Comparison of ENCODE assay signal across 11 mouse cellular contexts in the genomic region with DNA sequence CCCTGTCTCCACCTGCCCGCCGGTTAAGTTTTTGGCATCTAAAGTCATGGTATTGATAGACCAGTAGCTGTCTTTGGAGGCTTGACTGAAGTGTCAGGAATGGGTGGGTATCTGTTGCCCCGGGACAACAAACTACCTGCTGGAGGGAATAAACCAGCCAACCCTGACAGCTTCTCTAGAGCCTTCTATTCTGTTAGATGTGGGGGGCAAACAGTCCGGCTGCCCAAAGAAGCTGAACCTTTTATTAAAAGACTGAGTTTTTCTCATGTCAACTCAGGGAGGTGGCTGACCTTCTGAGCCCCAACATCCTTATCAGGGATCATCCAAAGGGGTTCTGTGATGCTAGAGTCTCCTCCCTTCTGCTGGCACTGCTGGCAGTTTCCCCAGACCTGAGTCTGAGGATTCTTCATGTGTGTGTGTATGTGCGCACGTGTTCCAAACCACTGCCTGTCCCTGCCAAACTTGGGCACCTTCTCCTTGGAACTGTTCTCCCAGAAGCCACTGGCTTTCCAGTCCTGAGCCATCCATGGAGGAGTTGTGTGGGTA. TPM values are rescaled to one million over a fixed set of nuclear protein-coding genes. Genes with fewer than 3 reads are reported as not detected.
A peak's percentile ranks its signal among the peaks of the same experiment; 100 is the strongest.
DNase-seq lines count a peak whose midpoint lies in the region; ATAC-seq and TF ChIP-seq lines count a peak whose summit lies in the region.
"Had no signal": no experiment of that assay in that cellular context is flagged by ENCODE, and none has a peak within 500 bp of the region (broad histone marks: within the 10 kb centered on the region; RNA-seq: fewer than 3 reads in every experiment).

No protein-coding gene starts in this region.

- TF ChIP-seq EP300 in CH12.LX (IDR thresholded peaks at IDR 0.05; ENCODE audit: low read length): no peak

- peak overlapping the region; percentile 76 for H3K4me2 ChIP-seq in heart, embryonic 14.5 days (ENCODE audit: low read length)
- peak overlapping the region; percentile 35 for H3K4me2 ChIP-seq in CH12.LX (ENCODE audit: insufficient read depth, low read depth, poor library complexity, severe bottlenecking)
- peak overlapping the region; percentile 65; the same call in 1 of the 2 replicates for H3K4me2 ChIP-seq in embryonic facial prominence, embryonic 14.5 days (ENCODE audit: low read depth, low read length)
- H3K4me2 ChIP-seq in liver, embryonic 12.5 days: peak overlapping the region; percentile 88

- TF ChIP-seq CTCF in CH12.LX (conservative IDR thresholded peaks at IDR 0.05 in 1 of 2, IDR thresholded peaks at IDR 0.05 in 1 of 2; ENCODE audit: low read depth in 2 of 2, low read length in 2 of 2): no peak

- no peak for TF ChIP-seq POLR2A in CH12.LX (IDR thresholded peaks at IDR 0.05; ENCODE audit: low read depth, low read length)

- dilution Hi-C loops in CH12.LX (cut with MboI; ENCODE audit: extremely low pct_ligation_motif_present, extremely low pct_unique_long_range_greater_than_20kb, low sequenced_read_pairs): no loop called here

- no peak for DNase-seq in heart, adult 9 months (ENCODE audit: low spot score in 2 of 2)
- DNase-seq in CH12.LX (ENCODE audit: extremely low read depth): no peak
- no peak for DNase-seq in embryonic facial prominence, embryonic 14.5 days (ENCODE audit: low spot score)
- no peak for DNase-seq in cerebellum, postnatal 4 days (ENCODE audit: low spot score in 2 of 2)
- DNase-seq in thymus, adult 18-20 months: no peak
- DNase-seq: cerebellum, postnatal 36 days; kidney, adult 8-10 months; left cerebral cortex, postnatal 4 days had no signal

- H3K27me3 ChIP-seq in heart, embryonic 14.5 days (ENCODE audit: control insufficient read depth, insufficient read depth, low read length): peaks cover 5% of the 10 kb centered on the region; the same call in 1 of the 2 replicates
- H3K27me3 ChIP-seq in CH12.LX (replicated peaks): no peaks in the 10 kb centered on the region
- peaks cover 25% of the 10 kb centered on the region for H3K27me3 ChIP-seq in embryonic facial prominence, embryonic 14.5 days (replicated peaks; ENCODE audit: control insufficient read depth, insufficient read depth, low read length)
- peaks cover 32% of the 10 kb centered on the region for H3K27me3 ChIP-seq in liver, embryonic 12.5 days (replicated peaks)

- peaks cover 8% of the 10 kb centered on the region; the same call in 1 of the 2 replicates for H3K79me2 ChIP-seq in CH12.LX (replicated peaks; ENCODE audit: control insufficient read depth, extremely low read depth, insufficient read depth, poor library complexity, severe bottlenecking)

- H3K4me1 ChIP-seq in heart, embryonic 14.5 days (ENCODE audit: control insufficient read depth in 2 of 2, insufficient read depth in 2 of 2, low read length in 2 of 2): peaks cover 0 to 6% of the 10 kb centered on the region in 2 experiments; a peak in 2 of 4 replicates
- H3K4me1 ChIP-seq in CH12.LX (ENCODE audit: control insufficient read depth in 1 of 2, insufficient read depth in 2 of 2): peaks cover 11 to 53% of the 10 kb centered on the region in 2 experiments
- peaks cover 6% of the 10 kb centered on the region for H3K4me1 ChIP-seq in embryonic facial prominence, embryonic 14.5 days (ENCODE audit: control insufficient read depth, insufficient read depth, low read length)
- H3K4me1 ChIP-seq in liver, embryonic 12.5 days: peaks cover 36% of the 10 kb centered on the region

- ATAC-seq in heart, embryonic 14.5 days (ENCODE audit: insufficient number of reproducible peaks, insufficient read depth, low FRiP score, low read depth): no peak
- no peak for ATAC-seq in embryonic facial prominence, embryonic 14.5 days (ENCODE audit: low read depth)
- ATAC-seq in liver, embryonic 12.5 days: peak; percentile 53; the same call in 1 of the 2 replicates
- no peak for ATAC-seq in monocyte, adult 5-6 weeks (replicated peaks; ENCODE audit: insufficient number of reproducible peaks, low FRiP score, low TSS enrichment, poor library complexity, severe bottlenecking)

- no peak overlapping the region for H3K4me3 ChIP-seq in heart, embryonic 14.5 days (ENCODE audit: control insufficient read depth in 1 of 2, insufficient read depth in 1 of 2, low read depth in 1 of 2, low read length in 2 of 2)
- peak overlapping the region; percentile 57 to 93 (median 78) for H3K4me3 ChIP-seq in CH12.LX (replicated peaks in 1 of 3; ENCODE audit: low read depth in 2 of 3, low read length in 2 of 3, poor library complexity in 1 of 3)
- no peak overlapping the region for H3K4me3 ChIP-seq in embryonic facial prominence, embryonic 14.5 days (ENCODE audit: low read depth, low read length)
- H3K4me3 ChIP-seq in liver, embryonic 12.5 days: peak overlapping the region; percentile 69

- 0 out of 2 replicates have a peak, but pooled peaks cover 2% of the 10 kb centered on the region for H3K9me3 ChIP-seq in heart, embryonic 14.5 days (ENCODE audit: control insufficient read depth, low read length)
- peaks cover 5% of the 10 kb centered on the region for H3K9me3 ChIP-seq in CH12.LX (replicated peaks; ENCODE audit: low read length)
- no peaks in the 10 kb centered on the region for H3K9me3 ChIP-seq in embryonic facial prominence, embryonic 14.5 days (ENCODE audit: control insufficient read depth, low read length)
- H3K9me3 ChIP-seq in liver, embryonic 12.5 days (replicated peaks): no peaks in the 10 kb centered on the region

- peak overlapping the region; percentile 69; the same call in 1 of the 2 replicates for H3K9ac ChIP-seq in heart, embryonic 14.5 days (ENCODE audit: low read length)
- H3K9ac ChIP-seq in CH12.LX (ENCODE audit: insufficient read depth, low read depth): peak overlapping the region; percentile 68; the same call in 1 of the 2 replicates
- H3K9ac ChIP-seq in embryonic facial prominence, embryonic 14.5 days (ENCODE audit: low read depth, low read length): 0 out of 2 replicates have a peak overlapping the region, but pooled peaks have one; percentile 55
- H3K9ac ChIP-seq in liver, embryonic 12.5 days: peak overlapping the region; percentile 79

- 83% methylated on average over 6 of the region's 6 CpGs for WGBS in heart, embryonic 14.5 days
- WGBS in embryonic facial prominence, embryonic 14.5 days: 79% methylated on average over 6 of the region's 6 CpGs
- WGBS in liver, embryonic 12.5 days (ENCODE audit: insufficient replicate concordance): 71% methylated on average over 6 of the region's 6 CpGs

- H3K27ac ChIP-seq in heart, embryonic 14.5 days (replicated peaks in 1 of 2; ENCODE audit: control insufficient read depth in 1 of 2, insufficient read depth in 1 of 2, low read depth in 2 of 2, low read length in 2 of 2): no peak overlapping the region
- H3K27ac ChIP-seq in CH12.LX (ENCODE audit: insufficient read depth, low read depth): no peak overlapping the region
- no peak overlapping the region for H3K27ac ChIP-seq in embryonic facial prominence, embryonic 14.5 days (replicated peaks; ENCODE audit: low read depth, low read length)
- H3K27ac ChIP-seq in liver, embryonic 12.5 days: peak overlapping the region; percentile 66

- H3K36me3 ChIP-seq in heart, embryonic 14.5 days (ENCODE audit: control insufficient read depth, insufficient read depth, low read length): no peaks in the 10 kb centered on the region
- peaks cover 0 to 23% of the 10 kb centered on the region in 2 experiments for H3K36me3 ChIP-seq in CH12.LX (replicated peaks in 1 of 2; ENCODE audit: control insufficient read depth in 1 of 2, insufficient read depth in 1 of 2, low read length in 1 of 2)
- no peaks in the 10 kb centered on the region for H3K36me3 ChIP-seq in embryonic facial prominence, embryonic 14.5 days (ENCODE audit: control insufficient read depth, insufficient read depth, low read length)
- H3K36me3 ChIP-seq in liver, embryonic 12.5 days: no peaks in the 10 kb centered on the region

- in situ Hi-C loops in CH12.LX (cut with MboI; ENCODE audit: low pct_ligation_motif_present, low pct_unique_long_range_greater_than_20kb, low sequenced_read_pairs): loop anchor here (10.0 to 25.0 kb wide), 2 partner anchors 126 to 253 kb away; no protein-coding TSS in a partner anchor

- no peak for TF ChIP-seq RAD21 in CH12.LX (IDR thresholded peaks at IDR 0.05; ENCODE audit: low read depth, low read length)

TF ChIP-seq in CH12.LX, 34 proteins besides CTCF, POLR2A, EP300 and RAD21:
- TF ChIP-seq RCOR1 (conservative IDR thresholded peaks at IDR 0.05; ENCODE audit: low read depth, low read length) (no peak), SIN3A (IDR thresholded peaks at IDR 0.05; ENCODE audit: low read length) (no peak), SMC3 (IDR thresholded peaks at IDR 0.05; ENCODE audit: low read depth, low read length) (no peak), MXI1 (IDR thresholded peaks at IDR 0.05; ENCODE audit: low read depth, low read length) (no peak)

RNA-seq across cellular contexts. Expression of gene Dapk2, which starts 0.9 kb away (rescaled TPM):
- polyA plus RNA-seq in heart, embryonic 14.5 days (2014; fragmentation: Nextera tagmentation; extraction: Ambion mirVana): 4.8 and 5.7 TPM in 2 replicates
- total RNA-seq in CH12.LX (2012; rRNA removed): 28.4 and 39.0 TPM in 2 replicates
- 60.3 and 62.4 TPM in 2 replicates for total RNA-seq in CH12.LX (2014; rRNA removed)
- 25.2 and 26.7 TPM in 2 replicates for polyA plus RNA-seq in CH12.LX (2012; ENCODE audit: insufficient read length, low read depth)
- 10.6 and 14.3 TPM in 2 replicates for polyA plus RNA-seq in embryonic facial prominence, embryonic 14.5 days (2014; fragmentation: Nextera tagmentation; extraction: Ambion mirVana)
- 12.3 and 16.4 TPM in 2 replicates for polyA plus RNA-seq in liver, embryonic 12.5 days (2016; fragmentation: Nextera tagmentation; extraction: Ambion mirVana)
- total RNA-seq in monocyte, adult 5-6 weeks (2017): 15.3 to 32.1 TPM (median 19.4 TPM) in 3 replicates

RNA-seq across cellular contexts. Expression of gene Ciao2a, which starts 32.5 kb away (rescaled TPM):
- 163 and 172 TPM in 2 replicates for polyA plus RNA-seq in heart, embryonic 14.5 days (2014; fragmentation: Nextera tagmentation; extraction: Ambion mirVana)
- 144 and 180 TPM in 2 replicates for total RNA-seq in CH12.LX (2012; rRNA removed)
- total RNA-seq in CH12.LX (2014; rRNA removed): 359 and 411 TPM in 2 replicates
- 197 and 246 TPM in 2 replicates for polyA plus RNA-seq in CH12.LX (2012; ENCODE audit: insufficient read length, low read depth)
- 112 and 119 TPM in 2 replicates for polyA plus RNA-seq in embryonic facial prominence, embryonic 14.5 days (2014; fragmentation: Nextera tagmentation; extraction: Ambion mirVana)
- 199 TPM in 2 replicates for polyA plus RNA-seq in liver, embryonic 12.5 days (2016; fragmentation: Nextera tagmentation; extraction: Ambion mirVana)
- 112 to 213 TPM (median 210 TPM) in 3 replicates for total RNA-seq in monocyte, adult 5-6 weeks (2017)

RNA-seq across cellular contexts. Expression of gene Snx1, which starts 32.6 kb away (rescaled TPM):
- polyA plus RNA-seq in heart, embryonic 14.5 days (2014; fragmentation: Nextera tagmentation; extraction: Ambion mirVana): 63.8 and 65.1 TPM in 2 replicates
- total RNA-seq in CH12.LX (2012; rRNA removed): 86.4 and 91.4 TPM in 2 replicates
- total RNA-seq in CH12.LX (2014; rRNA removed): 170 and 186 TPM in 2 replicates
- 110 and 114 TPM in 2 replicates for polyA plus RNA-seq in CH12.LX (2012; ENCODE audit: insufficient read length, low read depth)
- polyA plus RNA-seq in embryonic facial prominence, embryonic 14.5 days (2014; fragmentation: Nextera tagmentation; extraction: Ambion mirVana): 139 and 143 TPM in 2 replicates
- polyA plus RNA-seq in liver, embryonic 12.5 days (2016; fragmentation: Nextera tagmentation; extraction: Ambion mirVana): 89.6 and 95.1 TPM in 2 replicates
- 118 to 143 TPM (median 135 TPM) in 3 replicates for total RNA-seq in monocyte, adult 5-6 weeks (2017)

Comparison
In these comparisons a context has a peak if more than half of its experiments do, and no peak if none do; other contexts are left out.
1. H3K4me2 ChIP-seq: peak in every context shown above with its lines; median percentile 88 in liver, embryonic 12.5 days; 76 in heart, embryonic 14.5 days; 65 in embryonic facial prominence, embryonic 14.5 days; 35 in CH12.LX.
2. H3K4me3 ChIP-seq: peak in CH12.LX (3 of 3) and liver, embryonic 12.5 days (single experiment); none in heart, embryonic 14.5 days (0 of 2) and embryonic facial prominence, embryonic 14.5 days (single experiment).
3. Peak in every context shown above with its lines, with median percentiles within 50 percentile points of each other: H3K9ac ChIP-seq.